Mouse (Mus musculus) G1E (cell line): ENCODE results near the gene Hid1. TPM values are rescaled to one million over a fixed set of nuclear protein-coding genes. Genes with fewer than 3 reads are reported as not detected.

Experiments used
- ATAC-seq: 2 replicates; pipeline ENCODE4 v1.8.0; 2016; ENCODE audit warnings: mild to moderate bottlenecking; ENCODE audit not compliant: insufficient number of reproducible peaks, poor library complexity, low FRiP score, severe bottlenecking; ENCODE audit errors: extremely low read depth
- DNase-seq: peaks from one replicate; pipeline ENCODE4 v3.0.0; 2012; ENCODE audit warnings: low spot score
- H3K27me3 ChIP-seq: 2 replicates; pipeline ENCODE4 v1.6.1; 2012; ENCODE audit warnings: mild to moderate bottlenecking, low read length, inconsistent platforms; ENCODE audit not compliant: insufficient read depth
- H3K36me3 ChIP-seq: replicated peaks from 2 replicates; pipeline ENCODE3; 2012; ENCODE audit warnings: mild to moderate bottlenecking, inconsistent platforms
- H3K4me1 ChIP-seq: 2 replicates; pipeline ENCODE4 v1.6.1; 2012; ENCODE audit warnings: low read depth, low read length, inconsistent platforms, mixed read lengths; ENCODE audit not compliant: insufficient read depth
- H3K4me3 ChIP-seq: 2 replicates; pipeline ENCODE4 v1.5.1; 2012; ENCODE audit warnings: low read depth, mild to moderate bottlenecking, inconsistent platforms, low read length, moderate library complexity, mixed read lengths
- H3K9me3 ChIP-seq: replicated peaks from 2 replicates; pipeline ENCODE4 v1.6.1; 2012; ENCODE audit warnings: inconsistent platforms
- CTCF ChIP-seq: IDR thresholded peaks from 2 replicates; pipeline ENCODE4 v1.5.1; 2012; ENCODE audit warnings: low read depth, low read length, inconsistent platforms, mixed read lengths
- GATA1 ChIP-seq: IDR thresholded peaks from 2 replicates; pipeline ENCODE4 v1.6.1; 2012; ENCODE audit warnings: borderline replicate concordance, low read length, inconsistent platforms, mixed read lengths
- GATA2 ChIP-seq: IDR thresholded peaks from 2 replicates; pipeline ENCODE4 v1.6.1; 2012; ENCODE audit warnings: low read depth, low read length, inconsistent platforms, borderline replicate concordance
- POLR2AphosphoS5 ChIP-seq: IDR thresholded peaks from 2 replicates; pipeline ENCODE4 v1.6.1; 2012; ENCODE audit warnings: low read depth, low read length, inconsistent platforms; ENCODE audit not compliant: insufficient replicate concordance
- TAL1 ChIP-seq: conservative IDR thresholded peaks from 2 replicates; pipeline ENCODE4 v1.6.1; 2012; ENCODE audit warnings: low read depth, low read length, inconsistent platforms, mixed read lengths
- polyA plus RNA-seq: library from polyadenylated mRNA; stranded (reverse); fragments of >175 nt; gene quantifications from 2 replicates; pipeline ENCODE4 v1.2.3, GENCODE M21; 2012
- total RNA-seq, 2 experiments: library from RNA; stranded (forward) in 1 of 2; stranded (reverse) in 1 of 2; fragments of 200-1000 nt in 1 of 2; fragments of >200 nt in 1 of 2; fragmentation: Nextera tagmentation in 1 of 2; gene quantifications; 2 replicates each; pipeline ENCODE4 v1.2.3; 2014 to 2017

Gene Hid1
- total and polyA plus RNA-seq, 3 experiments, result 0.01 TPM; not detected in 2

GRCm38 (mm10) chr11:115371354-115371753 lies 3.8 kb upstream of the Hid1 start:
- H3K27me3 ChIP-seq, result peaks cover 58% of the 10 kb centered on the region
- no peak for DNase-seq
- ATAC-seq, result no peak
- peaks cover 11% of the 10 kb centered on the region for H3K4me1 ChIP-seq
- H3K4me3 ChIP-seq, result no peak overlapping the region
- TF ChIP-seq POLR2AphosphoS5 (no peak), CTCF (no peak), TAL1 (no peak), GATA1 (no peak), GATA2 (no peak)
- H3K9me3 ChIP-seq, result no peaks in the 10 kb centered on the region
- no peaks in the 10 kb centered on the region for H3K36me3 ChIP-seq

DNA sequence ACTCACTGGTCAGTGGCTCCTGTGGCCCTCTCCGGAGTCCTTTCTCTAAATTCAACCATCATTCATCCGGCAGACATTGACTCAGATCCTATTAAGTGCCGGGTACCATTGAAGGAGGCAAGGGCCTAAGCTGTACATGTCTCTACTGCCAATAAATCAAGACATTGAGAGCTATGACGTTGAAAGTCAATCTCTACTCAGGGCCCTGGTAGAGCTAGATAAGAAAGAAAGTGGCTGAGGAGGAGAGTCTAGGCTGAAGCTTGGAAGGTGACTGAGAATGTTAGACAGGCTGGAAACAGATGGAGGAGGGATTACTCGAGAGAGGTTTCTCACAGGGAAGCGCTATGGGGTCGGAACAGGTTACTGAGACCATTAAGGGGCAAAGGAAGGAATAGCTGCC lies 2.8 kb upstream of the Hid1 start:
- no peak for TF ChIP-seq GATA1
- TF ChIP-seq TAL1, result no peak
- TF ChIP-seq GATA2, result no peak
- TF ChIP-seq POLR2AphosphoS5, result no peak
- TF ChIP-seq CTCF, result no peak
- no peak for DNase-seq
- H3K4me3 ChIP-seq, result no peak overlapping the region
- no peaks in the 10 kb centered on the region for H3K9me3 ChIP-seq
- no peak for ATAC-seq
- H3K4me1 ChIP-seq, result peaks cover 14% of the 10 kb centered on the region
- no peaks in the 10 kb centered on the region for H3K36me3 ChIP-seq
- H3K27me3 ChIP-seq, result peaks cover 63% of the 10 kb centered on the region

- no peak for TF ChIP-seq CTCF
- no peak for TF ChIP-seq GATA1
- no peak for TF ChIP-seq GATA2
- TF ChIP-seq POLR2AphosphoS5, result no peak
- TF ChIP-seq TAL1, result no peak
- no peaks in the 10 kb centered on the region for H3K36me3 ChIP-seq
- H3K27me3 ChIP-seq, result peaks cover 61% of the 10 kb centered on the region
- H3K4me1 ChIP-seq, result peaks cover 14% of the 10 kb centered on the region
- no peaks in the 10 kb centered on the region for H3K9me3 ChIP-seq
- no peak for DNase-seq
- peak overlapping the region; percentile 68; the same call in 1 of the 2 replicates for H3K4me3 ChIP-seq
- ATAC-seq, result no peak
These were observed 706 bp downstream of the Hid1 start for GRCm38 (mm10) chr11:115366706-115367394.

- no peak for ATAC-seq
These were observed 1.4 kb downstream of the Hid1 start for GRCm38 (mm10) chr11:115366039-115366705.

GRCm38 (mm10) chr11:115364136-115364535 lies 3.4 kb downstream of the Hid1 start:
- ATAC-seq (no peak), DNase-seq (no peak)
- TF ChIP-seq CTCF (no peak), POLR2AphosphoS5 (no peak), GATA2 (no peak), TAL1 (no peak), GATA1 (no peak)
- no peak overlapping the region for H3K4me3 ChIP-seq
- peaks cover 63% of the 10 kb centered on the region for H3K27me3 ChIP-seq
- H3K36me3 ChIP-seq, result no peaks in the 10 kb centered on the region
- H3K4me1 ChIP-seq, result peaks cover 18% of the 10 kb centered on the region
- H3K9me3 ChIP-seq, result no peaks in the 10 kb centered on the region

More at GRCm38 (mm10) chr11:115366039-115366705, 1.4 kb downstream of the Hid1 start:
- H3K4me1 ChIP-seq, result peaks cover 14% of the 10 kb centered on the region
- H3K4me3 ChIP-seq, result no peak overlapping the region
- H3K9me3 ChIP-seq, result no peaks in the 10 kb centered on the region
- peaks cover 59% of the 10 kb centered on the region for H3K27me3 ChIP-seq
- no peak for DNase-seq
- no peak for TF ChIP-seq POLR2AphosphoS5
- TF ChIP-seq GATA2, result no peak
- TF ChIP-seq GATA1, result no peak
- no peak for TF ChIP-seq TAL1
- no peak for TF ChIP-seq CTCF
- no peaks in the 10 kb centered on the region for H3K36me3 ChIP-seq

- H3K36me3 ChIP-seq, result no peaks in the 10 kb centered on the region
- H3K4me3 ChIP-seq, result no peak overlapping the region
- TF ChIP-seq POLR2AphosphoS5, result no peak
- TF ChIP-seq GATA1, result no peak
- no peak for TF ChIP-seq GATA2
- TF ChIP-seq CTCF, result no peak
- TF ChIP-seq TAL1, result no peak
- H3K9me3 ChIP-seq, result no peaks in the 10 kb centered on the region
- peaks cover 11% of the 10 kb centered on the region; the same call in 1 of the 2 replicates for H3K4me1 ChIP-seq
- peak; percentile 41 for DNase-seq
- peaks cover 54% of the 10 kb centered on the region for H3K27me3 ChIP-seq
- no peak for ATAC-seq
These were observed 7.8 kb downstream of the Hid1 start for GRCm38 (mm10) chr11:115359726-115360125.
